Mouse (Mus musculus) bone marrow, adult 2 months (tissue): ENCODE measurements around the gene Gpx1. TPM values are rescaled to one million over a fixed set of nuclear protein-coding genes. Genes with fewer than 3 reads are reported as not detected.
A peak's percentile ranks its signal among the peaks of the same experiment; 100 is the strongest.

Experiments used
- H3K27ac ChIP-seq: fragments of 200-500 bp; 2 replicates; pipeline ENCODE4 v1.5.1; 2012; ENCODE audit warnings: low read depth, mild to moderate bottlenecking, control low read depth, inconsistent platforms, low read length; ENCODE audit not compliant: control insufficient read depth, poor library complexity, insufficient read depth
- H3K4me1 ChIP-seq: fragments of 200-500 bp; 2 replicates; pipeline ENCODE4 v1.6.1; 2011; ENCODE audit warnings: low read length; ENCODE audit not compliant: control insufficient read depth, insufficient read depth
- H3K4me3 ChIP-seq: fragments of 200-500 bp; replicated peaks from 2 replicates; pipeline ENCODE3; 2011; ENCODE audit warnings: mild to moderate bottlenecking, low read depth, low read length, control low read depth; ENCODE audit not compliant: control insufficient read depth
- CTCF ChIP-seq: fragments of 200-500 bp; IDR thresholded peaks from 2 replicates; pipeline ENCODE4 v1.5.1; 2011; ENCODE audit warnings: low read length, control low read depth; ENCODE audit not compliant: control insufficient read depth, insufficient read depth
- POLR2A ChIP-seq: fragments of 200-500 bp; IDR thresholded peaks from 2 replicates; pipeline ENCODE4 v1.6.1; 2011; ENCODE audit warnings: low read depth, mild to moderate bottlenecking, control low read depth, low read length, borderline replicate concordance; ENCODE audit not compliant: control insufficient read depth
- WGBS: fragments of 180-500 bp; shearing (Covaris S2); methylation state at CpG from one replicate; pipeline ENCODE4 v1.1.7; 2018; 5-methylcytosine and 5-hydroxymethylcytosine counted together
- polyA plus RNA-seq: library from polyadenylated mRNA; stranded (reverse); fragments of >200 nt; gene quantifications from 2 replicates; pipeline ENCODE4 v1.2.4, GENCODE M21; 2011; ENCODE audit warnings: low replicate concordance; ENCODE audit not compliant: missing spikeins, insufficient read depth, insufficient read length

Gpx1 gene
- polyA plus RNA-seq, 1 experiment = 1,398 TPM

GRCm38 (mm10) chr9:108342301-108342831, 3.7 kb downstream of the Gpx1 start:
- TF ChIP-seq POLR2A (no peak), CTCF (no peak)
- H3K27ac ChIP-seq = peak overlapping the region; percentile 96
- no peak overlapping the region for H3K4me3 ChIP-seq
- WGBS = 1% methylated on average over 5 of the region's 5 CpGs
- H3K4me1 ChIP-seq = peaks cover 7% of the 10 kb centered on the region

DNA sequence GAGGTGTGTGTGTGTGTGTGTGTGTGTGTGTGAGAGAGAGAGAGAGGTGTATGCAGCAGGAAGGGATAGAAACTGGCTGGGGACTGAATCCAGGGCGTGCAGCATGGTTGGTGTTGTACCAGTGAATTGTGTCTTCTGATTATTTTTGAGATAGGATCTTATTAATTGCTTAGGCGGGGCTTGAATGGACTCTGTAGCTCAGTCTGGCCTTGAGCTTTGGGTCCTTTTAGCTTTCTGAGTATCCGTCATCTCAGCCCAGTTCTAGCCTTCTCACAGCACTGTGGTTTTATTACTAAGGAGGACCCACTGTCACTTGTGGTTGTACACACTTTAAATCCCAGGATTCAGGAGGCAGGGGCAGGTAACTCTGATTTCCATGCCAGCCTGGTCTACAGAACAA, 4.6 kb downstream of the Gpx1 start:
- TF ChIP-seq CTCF (no peak), POLR2A (no peak)
- peaks cover 7% of the 10 kb centered on the region for H3K4me1 ChIP-seq
- peak overlapping the region; percentile 80 for H3K27ac ChIP-seq
- no peak overlapping the region for H3K4me3 ChIP-seq
- 42% methylated on average over 3 of the region's 3 CpGs for WGBS

DNA sequence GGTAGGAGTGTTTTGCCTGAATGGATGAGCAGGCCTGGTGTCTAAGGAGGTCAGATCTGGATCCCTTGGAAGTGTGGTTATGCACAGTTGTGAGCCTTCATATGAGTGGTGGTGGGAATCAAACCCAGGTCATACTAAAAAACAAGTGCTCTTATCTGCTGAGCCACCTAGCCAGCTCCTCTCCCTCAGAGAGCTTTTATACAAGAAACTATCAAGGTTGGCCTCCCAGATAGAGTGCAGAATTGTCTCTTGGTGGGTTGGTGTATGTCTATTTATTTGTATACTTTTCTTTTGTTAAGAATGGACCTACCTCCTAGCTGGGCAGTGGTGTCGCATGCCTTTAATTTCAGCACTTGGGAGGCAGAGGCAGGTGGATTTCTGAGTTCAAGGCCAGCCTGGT, 5.1 kb downstream of the Gpx1 start:
- Histone ChIP-seq H3K4me1 (peaks cover 7% of the 10 kb centered on the region), H3K4me3 (no peak overlapping the region), H3K27ac (peak overlapping the region; percentile 19; the same call in 1 of the 2 replicates)
- 69% methylated on average over 1 of the region's 1 CpGs for WGBS
- TF ChIP-seq CTCF (no peak), POLR2A (no peak)

DNA sequence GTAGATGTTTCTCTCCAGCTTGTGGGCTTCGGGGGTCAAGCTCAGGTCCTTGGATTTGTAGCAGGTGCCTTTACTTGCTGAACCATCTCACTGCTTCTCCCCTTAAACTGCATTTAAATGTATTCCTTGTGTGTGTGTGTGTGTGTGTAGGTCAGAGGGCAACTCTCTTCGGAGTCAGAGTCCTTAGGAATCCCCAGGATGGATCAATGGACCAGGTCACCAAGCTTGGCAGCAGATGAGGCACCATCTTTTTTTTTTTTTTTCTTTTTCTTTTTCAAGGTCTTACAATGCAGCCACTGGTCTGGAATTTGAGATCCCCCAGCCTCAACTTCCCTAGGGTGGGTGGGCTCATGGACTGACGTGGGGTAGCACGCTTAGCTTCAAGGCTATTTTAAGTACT, 5.8 kb downstream of the Gpx1 start:
- peaks cover 7% of the 10 kb centered on the region for H3K4me1 ChIP-seq
- no peak overlapping the region for H3K4me3 ChIP-seq
- 86% methylated on average over 4 of the region's 4 CpGs for WGBS
- no peak for TF ChIP-seq CTCF
- TF ChIP-seq POLR2A = no peak
- peak overlapping the region; percentile 32; the same call in 1 of the 2 replicates for H3K27ac ChIP-seq

- Histone ChIP-seq H3K4me3 (peak overlapping the region; percentile 89), H3K27ac (peak overlapping the region; percentile 94), H3K4me1 (peaks cover 5% of the 10 kb centered on the region)
- 2% methylated on average over 11 of the region's 11 CpGs for WGBS
- TF ChIP-seq CTCF (no peak), POLR2A (no peak)
Observed at GRCm38 (mm10) chr9:108347024-108347423, 8.3 kb downstream of the Gpx1 start.

DNA sequence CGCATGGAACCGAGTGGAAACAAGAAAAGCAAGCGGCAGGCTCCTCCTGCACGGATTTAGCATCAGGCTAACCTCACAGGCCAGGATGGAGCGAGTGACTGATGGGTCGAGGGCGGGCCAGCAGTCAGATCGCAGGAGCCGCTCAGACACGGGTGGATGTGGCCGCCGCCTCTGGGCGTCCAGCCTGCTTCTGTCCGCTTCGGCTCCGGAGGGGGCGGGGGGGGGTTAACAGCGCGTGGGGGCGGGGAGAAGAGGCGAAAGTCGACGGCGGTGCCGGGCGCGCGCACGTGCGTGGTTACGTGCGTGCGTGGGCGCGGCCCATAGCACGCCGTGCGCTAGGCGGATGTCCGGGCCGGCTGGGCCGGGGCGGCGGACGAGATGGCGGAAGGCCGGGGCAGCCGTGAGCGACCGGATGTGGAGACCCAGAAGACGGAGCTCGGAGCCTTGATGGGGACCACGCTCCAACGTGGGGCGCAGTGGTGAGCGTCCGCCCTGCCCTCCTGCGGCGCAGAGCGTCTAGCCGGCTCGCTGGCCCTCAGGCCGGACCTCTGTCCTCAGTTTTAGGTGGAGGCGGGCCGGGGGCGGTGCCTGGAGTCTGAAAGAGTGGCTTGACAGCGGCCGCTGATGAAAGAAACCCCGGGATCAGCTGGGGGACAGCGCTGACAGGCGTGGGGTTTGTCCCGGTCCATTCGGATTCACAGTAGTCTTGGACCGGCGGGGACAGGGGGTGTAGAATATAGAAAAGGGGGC, 9.0 kb downstream of the Gpx1 start, which contains the start of gene Usp4:
Usp4 (plus strand) TSS at position 314 of the 750 bp plus-strand sequence.
- H3K4me1 ChIP-seq = peaks cover 4% of the 10 kb centered on the region
- H3K4me3 ChIP-seq = peak within 1 kb of the TSS; percentile 89
- peak within 1 kb of the TSS; percentile 97 for H3K27ac ChIP-seq
- WGBS = under 1% methylated on average over 75 of the region's 75 CpGs
- TF ChIP-seq POLR2A (peak; percentile 88), CTCF (no peak)

- peak overlapping the region; percentile 97 for H3K27ac ChIP-seq
- WGBS = under 1% methylated on average over 14 of the region's 14 CpGs
- peak overlapping the region; percentile 89 for H3K4me3 ChIP-seq
- no peak for TF ChIP-seq POLR2A
- no peak for TF ChIP-seq CTCF
- H3K4me1 ChIP-seq = peaks cover 1% of the 10 kb centered on the region
Observed at GRCm38 (mm10) chr9:108348290-108348680, 9.6 kb downstream of the Gpx1 start.

GRCm38 (mm10) chr9:108349727-108350126, 11.0 kb downstream of the Gpx1 start:
- Histone ChIP-seq H3K27ac (no peak overlapping the region), H3K4me3 (no peak overlapping the region), H3K4me1 (peaks cover 1% of the 10 kb centered on the region)
- TF ChIP-seq CTCF (no peak), POLR2A (no peak)
- 69% methylated on average over 4 of the region's 4 CpGs for WGBS
